Mouse (Mus musculus): ENCODE data around the gene Rps7. TPM values are rescaled to one million over a fixed set of nuclear protein-coding genes. Genes with fewer than 3 reads are reported as not detected.

Rps7 gene
- polyA plus RNA-seq, 1 experiment, result 312 TPM

- Histone ChIP-seq H3K27ac (ENCODE audit: control insufficient read depth, insufficient read depth, low read depth, low read length) (no peak overlapping the region), H3K27me3 (ENCODE audit: control insufficient read depth, insufficient read depth, low read length) (no peaks in the 10 kb centered on the region), H3K4me1 (ENCODE audit: control insufficient read depth, insufficient read depth, low read length) (no peaks in the 10 kb centered on the region), H3K4me3 (ENCODE audit: control insufficient read depth, low read depth, low read length) (no peak overlapping the region), H3K36me3 (ENCODE audit: control insufficient read depth, insufficient read depth, low read length) (no peaks in the 10 kb centered on the region)
- TF ChIP-seq POLR2A (IDR thresholded peaks at IDR 0.05; ENCODE audit: control insufficient read depth, low read depth, low read length), result no peak
- no peak for TF ChIP-seq CTCF (IDR thresholded peaks at IDR 0.05; ENCODE audit: control insufficient read depth, insufficient read depth, insufficient replicate concordance, low read depth, low read length)
Observed at GRCm38 (mm10) chr12:28617297-28617696, 18.5 kb downstream of the Rps7 start.

- no peaks in the 10 kb centered on the region for H3K27me3 ChIP-seq (ENCODE audit: control insufficient read depth, insufficient read depth, low read length)
- no peaks in the 10 kb centered on the region for H3K4me1 ChIP-seq (ENCODE audit: control insufficient read depth, insufficient read depth, low read length)
- H3K27ac ChIP-seq (ENCODE audit: control insufficient read depth, insufficient read depth, low read depth, low read length), result no peak overlapping the region
- no peak overlapping the region for H3K4me3 ChIP-seq (ENCODE audit: control insufficient read depth, low read depth, low read length)
- no peaks in the 10 kb centered on the region for H3K36me3 ChIP-seq (ENCODE audit: control insufficient read depth, insufficient read depth, low read length)
- no peak for TF ChIP-seq POLR2A (IDR thresholded peaks at IDR 0.05; ENCODE audit: control insufficient read depth, low read depth, low read length)
- no peak for TF ChIP-seq CTCF (IDR thresholded peaks at IDR 0.05; ENCODE audit: control insufficient read depth, insufficient read depth, insufficient replicate concordance, low read depth, low read length)
Observed at GRCm38 (mm10) chr12:28614401-28614800, 21.4 kb downstream of the Rps7 start.

- no peak overlapping the region for H3K27ac ChIP-seq (ENCODE audit: control insufficient read depth, insufficient read depth, low read depth, low read length)
- no peak overlapping the region for H3K4me3 ChIP-seq (ENCODE audit: control insufficient read depth, low read depth, low read length)
- no peaks in the 10 kb centered on the region for H3K36me3 ChIP-seq (ENCODE audit: control insufficient read depth, insufficient read depth, low read length)
- no peaks in the 10 kb centered on the region for H3K4me1 ChIP-seq (ENCODE audit: control insufficient read depth, insufficient read depth, low read length)
- H3K27me3 ChIP-seq (ENCODE audit: control insufficient read depth, insufficient read depth, low read length), result no peaks in the 10 kb centered on the region
- TF ChIP-seq POLR2A (IDR thresholded peaks at IDR 0.05; ENCODE audit: control insufficient read depth, low read depth, low read length) (no peak), CTCF (IDR thresholded peaks at IDR 0.05; ENCODE audit: control insufficient read depth, insufficient read depth, insufficient replicate concordance, low read depth, low read length) (no peak)
Observed at GRCm38 (mm10) chr12:28612391-28612790, 23.4 kb downstream of the Rps7 start.

- H3K4me1 ChIP-seq (ENCODE audit: control insufficient read depth, insufficient read depth, low read length), result no peaks in the 10 kb centered on the region
- TF ChIP-seq CTCF (IDR thresholded peaks at IDR 0.05; ENCODE audit: control insufficient read depth, insufficient read depth, insufficient replicate concordance, low read depth, low read length) (no peak), POLR2A (IDR thresholded peaks at IDR 0.05; ENCODE audit: control insufficient read depth, low read depth, low read length) (no peak)
- H3K27me3 ChIP-seq (ENCODE audit: control insufficient read depth, insufficient read depth, low read length), result no peaks in the 10 kb centered on the region
- no peaks in the 10 kb centered on the region for H3K36me3 ChIP-seq (ENCODE audit: control insufficient read depth, insufficient read depth, low read length)
- no peak overlapping the region for H3K27ac ChIP-seq (ENCODE audit: control insufficient read depth, insufficient read depth, low read depth, low read length)
- no peak overlapping the region for H3K4me3 ChIP-seq (ENCODE audit: control insufficient read depth, low read depth, low read length)
Observed at GRCm38 (mm10) chr12:28607546-28608305, 28.0 kb downstream of the Rps7 start.

- Histone ChIP-seq H3K4me3 (ENCODE audit: control insufficient read depth, low read depth, low read length) (no peak overlapping the region), H3K27ac (ENCODE audit: control insufficient read depth, insufficient read depth, low read depth, low read length) (no peak overlapping the region), H3K36me3 (ENCODE audit: control insufficient read depth, insufficient read depth, low read length) (no peaks in the 10 kb centered on the region), H3K4me1 (ENCODE audit: control insufficient read depth, insufficient read depth, low read length) (no peaks in the 10 kb centered on the region), H3K27me3 (ENCODE audit: control insufficient read depth, insufficient read depth, low read length) (no peaks in the 10 kb centered on the region)
- no peak for TF ChIP-seq POLR2A (IDR thresholded peaks at IDR 0.05; ENCODE audit: control insufficient read depth, low read depth, low read length)
Observed at GRCm38 (mm10) chr12:28603494-28603893, 32.3 kb downstream of the Rps7 start.

- Histone ChIP-seq H3K27me3 (ENCODE audit: control insufficient read depth, insufficient read depth, low read length) (no peaks in the 10 kb centered on the region), H3K36me3 (ENCODE audit: control insufficient read depth, insufficient read depth, low read length) (no peaks in the 10 kb centered on the region), H3K4me1 (ENCODE audit: control insufficient read depth, insufficient read depth, low read length) (no peaks in the 10 kb centered on the region), H3K27ac (ENCODE audit: control insufficient read depth, insufficient read depth, low read depth, low read length) (no peak overlapping the region), H3K4me3 (ENCODE audit: control insufficient read depth, low read depth, low read length) (no peak overlapping the region)
- TF ChIP-seq CTCF (IDR thresholded peaks at IDR 0.05; ENCODE audit: control insufficient read depth, insufficient read depth, insufficient replicate concordance, low read depth, low read length), result no peak
- TF ChIP-seq POLR2A (IDR thresholded peaks at IDR 0.05; ENCODE audit: control insufficient read depth, low read depth, low read length), result no peak
Observed at GRCm38 (mm10) chr12:28602259-28602658, 33.5 kb downstream of the Rps7 start.

- no peak overlapping the region for H3K27ac ChIP-seq (ENCODE audit: control insufficient read depth, insufficient read depth, low read depth, low read length)
- H3K4me3 ChIP-seq (ENCODE audit: control insufficient read depth, low read depth, low read length), result no peak overlapping the region
- H3K27me3 ChIP-seq (ENCODE audit: control insufficient read depth, insufficient read depth, low read length), result no peaks in the 10 kb centered on the region
- H3K36me3 ChIP-seq (ENCODE audit: control insufficient read depth, insufficient read depth, low read length), result no peaks in the 10 kb centered on the region
- H3K4me1 ChIP-seq (ENCODE audit: control insufficient read depth, insufficient read depth, low read length), result peaks cover 9% of the 10 kb centered on the region
- TF ChIP-seq POLR2A (IDR thresholded peaks at IDR 0.05; ENCODE audit: control insufficient read depth, low read depth, low read length) (no peak), CTCF (IDR thresholded peaks at IDR 0.05; ENCODE audit: control insufficient read depth, insufficient read depth, insufficient replicate concordance, low read depth, low read length) (no peak)
Observed at GRCm38 (mm10) chr12:28598526-28598991, 37.2 kb downstream of the Rps7 start.

Measured in testis, adult 2 months (tissue).